Mouse (Mus musculus): ENCODE measurements around the gene Dync2li1. TPM values are rescaled to one million over a fixed set of nuclear protein-coding genes. Genes with fewer than 3 reads are reported as not detected.

Dync2li1 gene
- polyA plus RNA-seq, 1 experiment from 2014 or later, result 3.8 TPM

GRCm38 (mm10) chr17:84600051-84600983 lies 26.0 kb upstream of the Dync2li1 start:
- no peak overlapping the region for H3K27ac ChIP-seq
- 86% methylated on average over 9 of the region's 9 CpGs for WGBS (ENCODE audit: missing documents)

GRCm38 (mm10) chr17:84601805-84602204 lies 24.5 kb upstream of the Dync2li1 start:
- Histone ChIP-seq H3K4me3 (ENCODE audit: inconsistent target) (no peak overlapping the region), H3K36me3 (ENCODE audit: inconsistent target) (no peaks in the 10 kb centered on the region), H3K27ac (no peak overlapping the region), H3K79me2 (ENCODE audit: inconsistent target) (no peaks in the 10 kb centered on the region)
- WGBS (ENCODE audit: missing documents), result 94% methylated on average over 5 of the region's 5 CpGs

More at GRCm38 (mm10) chr17:84600051-84600983, 26.0 kb upstream of the Dync2li1 start:
- no peaks in the 10 kb centered on the region for H3K79me2 ChIP-seq (ENCODE audit: inconsistent target)
- no peaks in the 10 kb centered on the region for H3K36me3 ChIP-seq (ENCODE audit: inconsistent target)
- H3K4me3 ChIP-seq (ENCODE audit: inconsistent target), result no peak overlapping the region

- Histone ChIP-seq H3K27ac (no peak overlapping the region), H3K36me3 (ENCODE audit: inconsistent target) (no peaks in the 10 kb centered on the region), H3K79me2 (ENCODE audit: inconsistent target) (no peaks in the 10 kb centered on the region), H3K4me3 (ENCODE audit: inconsistent target) (no peak overlapping the region)
- WGBS (ENCODE audit: missing documents), result 88% methylated on average over 9 of the region's 9 CpGs
These were observed 23.1 kb upstream of the Dync2li1 start for GRCm38 (mm10) chr17:84603202-84603627.

- H3K36me3 ChIP-seq (ENCODE audit: inconsistent target), result no peaks in the 10 kb centered on the region
- WGBS (ENCODE audit: missing documents), result 97% methylated on average over 10 of the region's 10 CpGs
These were observed 22.4 kb upstream of the Dync2li1 start for GRCm38 (mm10) chr17:84603709-84604420.

GRCm38 (mm10) chr17:84606976-84607375 lies 19.3 kb upstream of the Dync2li1 start:
- Histone ChIP-seq H3K4me3 (ENCODE audit: inconsistent target) (no peak overlapping the region), H3K79me2 (ENCODE audit: inconsistent target) (no peaks in the 10 kb centered on the region), H3K36me3 (ENCODE audit: inconsistent target) (no peaks in the 10 kb centered on the region), H3K27ac (no peak overlapping the region)
- 71% methylated on average over 12 of the region's 13 CpGs for WGBS (ENCODE audit: missing documents)

More at GRCm38 (mm10) chr17:84603709-84604420, 22.4 kb upstream of the Dync2li1 start:
- Histone ChIP-seq H3K4me3 (ENCODE audit: inconsistent target) (no peak overlapping the region), H3K79me2 (ENCODE audit: inconsistent target) (no peaks in the 10 kb centered on the region), H3K27ac (no peak overlapping the region)

- Histone ChIP-seq H3K79me2 (ENCODE audit: inconsistent target) (no peaks in the 10 kb centered on the region), H3K36me3 (ENCODE audit: inconsistent target) (no peaks in the 10 kb centered on the region), H3K4me3 (ENCODE audit: inconsistent target) (no peak overlapping the region), H3K27ac (no peak overlapping the region)
- WGBS (ENCODE audit: missing documents), result 28% methylated on average over 5 of the region's 5 CpGs
These were observed 18.7 kb upstream of the Dync2li1 start for GRCm38 (mm10) chr17:84607617-84608016.

GRCm38 (mm10) chr17:84608606-84609005 lies 17.7 kb upstream of the Dync2li1 start:
- Histone ChIP-seq H3K27ac (no peak overlapping the region), H3K36me3 (ENCODE audit: inconsistent target) (no peaks in the 10 kb centered on the region), H3K79me2 (ENCODE audit: inconsistent target) (no peaks in the 10 kb centered on the region), H3K4me3 (ENCODE audit: inconsistent target) (no peak overlapping the region)
- WGBS (ENCODE audit: missing documents), result 94% methylated on average over 4 of the region's 4 CpGs

GRCm38 (mm10) chr17:84611500-84611899 lies 14.8 kb upstream of the Dync2li1 start:
- H3K27ac ChIP-seq, result no peak overlapping the region
- 94% methylated on average over 9 of the region's 9 CpGs for WGBS (ENCODE audit: missing documents)
- no peak overlapping the region for H3K4me3 ChIP-seq (ENCODE audit: inconsistent target)
- no peaks in the 10 kb centered on the region for H3K79me2 ChIP-seq (ENCODE audit: inconsistent target)
- H3K36me3 ChIP-seq (ENCODE audit: inconsistent target), result no peaks in the 10 kb centered on the region

- Histone ChIP-seq H3K36me3 (ENCODE audit: inconsistent target) (no peaks in the 10 kb centered on the region), H3K4me3 (ENCODE audit: inconsistent target) (no peak overlapping the region), H3K79me2 (ENCODE audit: inconsistent target) (no peaks in the 10 kb centered on the region), H3K27ac (no peak overlapping the region)
- 77% methylated on average over 7 of the region's 7 CpGs for WGBS (ENCODE audit: missing documents)
These were observed 14.3 kb upstream of the Dync2li1 start for GRCm38 (mm10) chr17:84611971-84612370.

- Histone ChIP-seq H3K79me2 (ENCODE audit: inconsistent target) (no peaks in the 10 kb centered on the region), H3K27ac (no peak overlapping the region), H3K36me3 (ENCODE audit: inconsistent target) (no peaks in the 10 kb centered on the region), H3K4me3 (ENCODE audit: inconsistent target) (no peak overlapping the region)
- 95% methylated on average over 11 of the region's 11 CpGs for WGBS (ENCODE audit: missing documents)
These were observed 10.5 kb upstream of the Dync2li1 start for GRCm38 (mm10) chr17:84615811-84616210.

- no peaks in the 10 kb centered on the region for H3K36me3 ChIP-seq (ENCODE audit: inconsistent target)
- WGBS (ENCODE audit: missing documents), result 88% methylated on average over 6 of the region's 6 CpGs
These were observed 9.7 kb upstream of the Dync2li1 start for GRCm38 (mm10) chr17:84616526-84617074.

GRCm38 (mm10) chr17:84617953-84618352 lies 8.3 kb upstream of the Dync2li1 start:
- Histone ChIP-seq H3K79me2 (ENCODE audit: inconsistent target) (no peaks in the 10 kb centered on the region), H3K4me3 (ENCODE audit: inconsistent target) (no peak overlapping the region), H3K27ac (no peak overlapping the region), H3K36me3 (ENCODE audit: inconsistent target) (no peaks in the 10 kb centered on the region)
- WGBS (ENCODE audit: missing documents), result 75% methylated on average over 5 of the region's 6 CpGs

More at GRCm38 (mm10) chr17:84616526-84617074, 9.7 kb upstream of the Dync2li1 start:
- Histone ChIP-seq H3K27ac (no peak overlapping the region), H3K4me3 (ENCODE audit: inconsistent target) (no peak overlapping the region), H3K79me2 (ENCODE audit: inconsistent target) (no peaks in the 10 kb centered on the region)

- H3K36me3 ChIP-seq (ENCODE audit: inconsistent target), result no peaks in the 10 kb centered on the region
- WGBS (ENCODE audit: missing documents), result 55% methylated on average over 7 of the region's 7 CpGs
- H3K27ac ChIP-seq, result no peak overlapping the region
These were observed 7.2 kb upstream of the Dync2li1 start for GRCm38 (mm10) chr17:84619112-84619511.

GRCm38 (mm10) chr17:84620076-84620475 lies 6.2 kb upstream of the Dync2li1 start:
- Histone ChIP-seq H3K4me3 (ENCODE audit: inconsistent target) (no peak overlapping the region), H3K27ac (no peak overlapping the region)

More at GRCm38 (mm10) chr17:84619112-84619511, 7.2 kb upstream of the Dync2li1 start:
- Histone ChIP-seq H3K4me3 (ENCODE audit: inconsistent target) (no peak overlapping the region), H3K79me2 (ENCODE audit: inconsistent target) (no peaks in the 10 kb centered on the region)

More at GRCm38 (mm10) chr17:84620076-84620475, 6.2 kb upstream of the Dync2li1 start:
- H3K79me2 ChIP-seq (ENCODE audit: inconsistent target), result no peaks in the 10 kb centered on the region
- H3K36me3 ChIP-seq (ENCODE audit: inconsistent target), result no peaks in the 10 kb centered on the region
- 89% methylated on average over 3 of the region's 3 CpGs for WGBS (ENCODE audit: missing documents)

All from macrophage (primary cell).